Mouse (Mus musculus): ENCODE measurements around the gene Hist1h2bg.

Hist1h2bg gene

DNA sequence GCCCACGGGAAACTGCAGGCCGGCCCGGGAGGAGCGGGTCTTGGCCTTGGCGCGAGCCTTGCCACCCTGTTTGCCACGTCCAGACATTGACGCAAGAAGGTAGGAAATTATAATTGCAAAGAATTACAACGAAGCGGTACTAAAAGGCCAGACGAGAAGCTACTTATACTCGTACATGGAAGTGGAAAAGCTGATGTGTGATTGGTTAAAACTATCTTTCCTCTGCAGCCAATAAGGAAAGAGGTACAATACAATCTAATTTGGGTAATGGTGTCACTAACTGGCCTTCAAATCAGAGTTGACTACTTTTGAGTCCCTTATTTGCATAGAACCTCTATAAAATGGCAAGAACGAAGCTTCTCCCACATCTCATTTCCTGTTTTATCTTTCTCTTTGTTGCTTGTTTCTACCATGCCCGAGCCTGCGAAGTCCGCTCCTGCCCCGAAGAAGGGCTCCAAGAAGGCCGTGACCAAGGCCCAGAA is at the start of gene Hist1h2bg, which contains the start of gene Hist1h2ae:
Gene Hist1h2bg (plus strand): TSS at position 375 of the 482 bp plus-strand sequence.
Gene Hist1h2ae (minus strand): TSS at position 199 of the 482 bp plus-strand sequence.
- peak; percentile 93 for DNase-seq (ENCODE audit: low read depth, low spot score)

GRCm38 (mm10) chr13:23521703-23522102 is 49.5 kb upstream of the Hist1h2bg start:
- peak; percentile 83 for DNase-seq (ENCODE audit: low read depth, low spot score)

GRCm38 (mm10) chr13:23523976-23524375 is 47.2 kb upstream of the Hist1h2bg start:
- no peak for DNase-seq (ENCODE audit: low read depth, low spot score)

DNA sequence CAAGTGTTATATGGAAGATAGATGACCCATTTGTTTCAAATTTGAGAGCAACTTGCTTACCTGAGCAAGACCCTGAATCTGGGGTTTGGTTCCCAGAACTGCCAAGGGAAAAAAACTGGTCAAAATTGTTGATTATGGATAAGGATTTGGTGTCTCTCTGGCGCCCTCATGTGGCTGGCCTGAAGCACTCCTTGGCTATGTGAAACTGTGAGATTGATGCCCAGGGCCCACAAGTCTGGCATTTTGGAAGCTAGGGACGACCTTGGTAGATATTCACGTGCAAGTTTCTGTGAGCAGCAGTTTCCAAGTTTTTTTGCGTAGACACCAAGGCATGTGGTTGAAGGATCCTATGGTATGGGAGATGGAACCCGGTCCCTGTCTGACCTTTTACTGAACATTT is 46.5 kb upstream of the Hist1h2bg start:
- DNase-seq (ENCODE audit: low read depth, low spot score): peak; percentile 81

DNA sequence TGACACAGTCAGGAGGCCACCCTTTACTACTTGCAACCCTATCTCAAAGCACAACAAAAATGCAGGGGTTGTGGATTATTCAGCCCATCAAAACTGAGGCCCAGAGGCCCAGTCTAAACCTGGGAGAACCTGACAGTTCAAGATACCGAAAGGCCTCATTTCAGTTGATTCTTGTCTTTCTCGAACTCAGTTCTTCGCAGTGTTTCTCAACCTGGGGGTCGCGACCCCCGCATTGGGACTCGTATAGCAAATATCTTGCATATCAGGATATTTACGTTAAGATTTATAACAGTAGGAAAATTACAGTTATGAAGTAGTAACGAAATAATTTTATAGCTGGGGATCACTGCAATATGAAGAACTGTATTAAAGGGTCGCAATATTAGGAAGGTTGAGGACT is 45.3 kb upstream of the Hist1h2bg start:
- no peak for DNase-seq (ENCODE audit: low read depth, low spot score)

GRCm38 (mm10) chr13:23526312-23526711 is 44.9 kb upstream of the Hist1h2bg start:
- peak; percentile 89 for DNase-seq (ENCODE audit: low read depth, low spot score)

- DNase-seq (ENCODE audit: low read depth, low spot score): no peak
These were observed 42.2 kb upstream of the Hist1h2bg start for GRCm38 (mm10) chr13:23529005-23529404.

- DNase-seq (ENCODE audit: low read depth, low spot score): no peak
These were observed 41.6 kb upstream of the Hist1h2bg start for GRCm38 (mm10) chr13:23529480-23530165.

GRCm38 (mm10) chr13:23530181-23530900 is 40.9 kb upstream of the Hist1h2bg start:
- peak; percentile 86 for DNase-seq (ENCODE audit: low read depth, low spot score)

DNA sequence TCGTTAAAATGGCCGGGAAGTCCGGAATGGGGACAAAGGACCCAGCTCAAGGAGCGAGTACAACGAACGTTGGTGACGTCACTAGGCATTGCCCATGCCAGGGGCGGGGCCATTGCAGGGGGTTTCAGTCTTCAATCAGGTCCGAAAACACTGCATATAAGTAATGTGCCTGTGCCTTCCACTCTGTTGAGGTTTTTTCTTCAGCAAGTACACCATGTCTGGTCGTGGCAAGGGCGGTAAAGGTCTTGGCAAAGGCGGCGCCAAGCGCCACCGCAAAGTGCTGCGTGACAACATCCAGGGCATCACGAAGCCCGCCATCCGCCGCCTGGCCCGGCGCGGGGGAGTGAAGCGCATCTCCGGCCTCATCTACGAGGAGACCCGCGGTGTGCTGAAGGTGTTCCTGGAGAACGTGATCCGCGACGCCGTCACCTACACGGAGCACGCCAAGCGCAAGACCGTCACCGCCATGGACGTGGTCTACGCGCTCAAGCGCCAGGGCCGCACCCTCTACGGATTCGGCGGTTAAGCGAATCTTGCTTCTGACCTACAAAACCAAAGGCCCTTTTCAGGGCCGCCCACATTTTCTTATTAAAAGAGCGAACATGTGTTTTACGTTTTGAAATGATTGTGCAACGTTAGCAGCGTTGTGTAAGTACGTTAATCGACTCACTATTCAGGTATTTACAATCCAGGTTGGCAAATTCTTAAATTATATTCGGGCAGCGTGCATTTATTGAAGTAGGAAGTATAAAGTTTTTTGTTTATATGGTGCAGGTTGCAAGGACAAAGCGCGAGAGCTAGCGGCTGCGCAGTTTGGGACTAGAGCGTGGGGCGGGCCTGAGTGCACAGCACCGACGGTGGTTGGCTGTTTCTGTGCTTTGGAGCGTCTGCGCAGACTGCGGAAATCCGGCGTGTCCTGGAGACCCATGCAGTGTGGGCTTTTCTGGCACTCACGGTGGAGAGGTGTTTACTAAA is 40.0 kb upstream of the Hist1h2bg start, which contains the start of gene Hist1h4h:
Gene Hist1h4h (plus strand): TSS at position 150 of the 975 bp plus-strand sequence.
- DNase-seq (ENCODE audit: low read depth, low spot score): peak; percentile 96

- DNase-seq (ENCODE audit: low read depth, low spot score): peak; percentile 20
These were observed 38.7 kb upstream of the Hist1h2bg start for GRCm38 (mm10) chr13:23532262-23533075.

GRCm38 (mm10) chr13:23533560-23534367 is 37.4 kb upstream of the Hist1h2bg start, which contains the start of gene Hist1h2af:
TSS of gene Hist1h2af (plus strand) at chr13:23533906.
- peak; percentile 80 for DNase-seq (ENCODE audit: low read depth, low spot score)

DNA sequence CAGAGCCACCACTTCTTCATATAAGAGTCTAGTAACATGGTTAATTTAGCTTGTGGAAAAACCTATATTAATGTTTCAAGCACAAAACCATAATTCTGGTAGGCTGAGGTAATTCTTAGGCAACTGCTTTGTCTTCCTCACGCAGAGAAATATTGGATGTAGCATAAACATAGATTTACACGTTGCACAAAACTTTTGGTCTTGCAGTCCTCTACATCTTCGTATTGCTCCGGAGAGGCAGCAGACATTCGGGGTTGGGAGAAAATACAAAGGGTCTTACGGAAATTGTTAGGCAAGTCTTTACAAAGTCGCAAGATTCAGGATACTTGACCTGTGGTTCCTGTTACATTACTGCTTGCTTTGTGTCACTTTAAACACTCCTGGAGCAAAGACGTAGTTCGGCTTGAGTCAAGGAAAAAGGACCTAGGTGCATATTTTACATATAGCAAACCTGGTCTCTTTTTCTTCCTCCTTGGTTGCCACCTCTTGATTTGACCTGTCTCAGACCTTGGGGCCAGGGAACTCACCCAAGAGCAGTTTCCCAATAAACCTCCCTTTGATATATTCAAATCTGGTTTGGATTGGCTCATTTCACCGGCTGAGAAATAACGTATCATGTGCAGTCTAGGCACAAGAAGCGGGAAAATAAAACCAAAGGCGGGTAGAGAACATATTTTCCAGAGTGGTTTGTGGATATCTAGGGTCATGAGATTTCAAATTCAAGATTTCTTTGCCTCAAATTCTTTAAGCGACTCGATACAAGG is 36.6 kb upstream of the Hist1h2bg start:
- DNase-seq (ENCODE audit: low read depth, low spot score): no peak

DNA sequence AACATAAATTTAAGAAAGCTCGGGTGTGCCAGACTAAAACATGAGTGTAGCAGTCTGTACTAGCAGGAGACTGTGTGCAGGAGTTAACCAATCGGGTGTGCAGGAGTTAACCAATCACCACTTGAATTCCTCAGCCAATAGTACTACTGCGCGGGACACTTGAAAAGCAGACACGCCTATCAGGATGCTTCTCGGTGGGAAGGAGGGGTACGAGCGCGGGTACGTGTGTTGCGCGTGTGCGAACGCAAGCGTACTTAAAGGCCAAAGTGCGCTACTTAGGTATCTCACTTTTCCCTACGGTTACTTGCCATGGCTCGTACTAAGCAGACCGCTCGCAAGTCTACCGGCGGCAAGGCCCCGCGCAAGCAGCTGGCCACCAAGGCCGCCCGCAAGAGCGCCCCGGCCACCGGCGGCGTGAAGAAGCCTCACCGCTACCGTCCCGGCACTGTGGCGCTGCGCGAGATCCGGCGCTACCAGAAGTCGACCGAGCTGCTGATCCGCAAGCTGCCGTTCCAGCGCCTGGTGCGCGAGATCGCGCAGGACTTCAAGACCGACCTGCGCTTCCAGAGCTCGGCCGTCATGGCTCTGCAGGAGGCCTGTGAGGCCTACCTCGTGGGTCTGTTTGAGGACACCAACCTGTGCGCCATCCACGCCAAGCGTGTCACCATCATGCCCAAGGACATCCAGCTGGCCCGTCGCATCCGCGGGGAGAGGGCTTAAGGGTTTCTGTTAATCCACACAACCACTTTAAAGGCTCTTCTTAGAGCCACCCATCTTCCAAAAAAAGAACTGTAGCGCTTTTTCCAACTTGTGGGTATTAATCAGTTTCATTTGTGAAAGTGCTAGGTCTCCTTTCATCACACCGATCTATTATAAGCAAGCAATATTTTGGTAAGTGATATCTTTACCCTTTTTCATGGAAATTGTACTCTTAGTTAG is 35.8 kb upstream of the Hist1h2bg start, which contains the start of gene Hist1h3g:
Gene Hist1h3g (plus strand): TSS at position 286 of the 939 bp plus-strand sequence.
- peak; percentile 91 for DNase-seq (ENCODE audit: low read depth, low spot score)

- no peak for DNase-seq (ENCODE audit: low read depth, low spot score)
These were observed 34.9 kb upstream of the Hist1h2bg start for GRCm38 (mm10) chr13:23536076-23536822.

GRCm38 (mm10) chr13:23537006-23537710 is 34.0 kb upstream of the Hist1h2bg start:
- no peak for DNase-seq (ENCODE audit: low read depth, low spot score)
